Mouse (Mus musculus): ENCODE data around the gene Pawr. TPM values are rescaled to one million over a fixed set of nuclear protein-coding genes. Genes with fewer than 3 reads are reported as not detected.

The Pawr gene
- polyA plus RNA-seq, 1 experiment from 2014 or later, result 10.5 TPM

- Histone ChIP-seq H3K27me3 (ENCODE audit: insufficient read depth, poor library complexity, severe bottlenecking) (peaks cover 20% of the 10 kb centered on the region), H3K36me3 (no peaks in the 10 kb centered on the region), H3K27ac (no peak overlapping the region), H3K9me3 (no peaks in the 10 kb centered on the region), H3K4me1 (replicated peaks) (peaks cover 27% of the 10 kb centered on the region; the same call in 1 of the 2 replicates), H3K4me3 (no peak overlapping the region)
- 89% methylated on average over 5 of the region's 5 CpGs for WGBS
- no peak for DNase-seq (ENCODE audit: low spot score)
These were observed 2.1 kb upstream of the Pawr start for GRCm38 (mm10) chr10:108329771-108330170.

DNA sequence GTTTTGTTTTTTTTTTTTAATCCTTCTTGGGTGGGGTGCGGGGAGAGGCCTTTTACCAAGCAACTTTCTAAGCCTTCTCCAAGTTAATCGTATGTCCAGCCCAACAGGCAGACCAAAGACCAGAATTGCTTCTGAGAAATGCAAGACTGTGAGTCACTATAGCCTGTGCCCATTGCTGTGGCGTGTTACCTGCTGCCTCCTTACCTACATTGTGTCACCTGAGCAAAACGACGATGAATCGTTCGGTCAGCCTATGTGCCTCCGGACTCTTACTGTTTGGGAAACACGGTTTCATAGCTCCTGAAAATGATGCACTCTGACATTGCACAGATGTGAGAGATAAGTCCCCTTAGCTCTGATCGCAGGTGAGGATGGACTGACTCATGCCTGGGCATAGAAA is 957 bp upstream of the Pawr start:
- 6% methylated on average over 10 of the region's 10 CpGs for WGBS
- no peak for DNase-seq (ENCODE audit: low spot score)
- Histone ChIP-seq H3K4me1 (replicated peaks) (peaks cover 28% of the 10 kb centered on the region; the same call in 1 of the 2 replicates), H3K4me3 (peak overlapping the region; percentile 88), H3K27me3 (ENCODE audit: insufficient read depth, poor library complexity, severe bottlenecking) (peaks cover 20% of the 10 kb centered on the region), H3K9me3 (no peaks in the 10 kb centered on the region), H3K27ac (no peak overlapping the region), H3K36me3 (no peaks in the 10 kb centered on the region)

DNA sequence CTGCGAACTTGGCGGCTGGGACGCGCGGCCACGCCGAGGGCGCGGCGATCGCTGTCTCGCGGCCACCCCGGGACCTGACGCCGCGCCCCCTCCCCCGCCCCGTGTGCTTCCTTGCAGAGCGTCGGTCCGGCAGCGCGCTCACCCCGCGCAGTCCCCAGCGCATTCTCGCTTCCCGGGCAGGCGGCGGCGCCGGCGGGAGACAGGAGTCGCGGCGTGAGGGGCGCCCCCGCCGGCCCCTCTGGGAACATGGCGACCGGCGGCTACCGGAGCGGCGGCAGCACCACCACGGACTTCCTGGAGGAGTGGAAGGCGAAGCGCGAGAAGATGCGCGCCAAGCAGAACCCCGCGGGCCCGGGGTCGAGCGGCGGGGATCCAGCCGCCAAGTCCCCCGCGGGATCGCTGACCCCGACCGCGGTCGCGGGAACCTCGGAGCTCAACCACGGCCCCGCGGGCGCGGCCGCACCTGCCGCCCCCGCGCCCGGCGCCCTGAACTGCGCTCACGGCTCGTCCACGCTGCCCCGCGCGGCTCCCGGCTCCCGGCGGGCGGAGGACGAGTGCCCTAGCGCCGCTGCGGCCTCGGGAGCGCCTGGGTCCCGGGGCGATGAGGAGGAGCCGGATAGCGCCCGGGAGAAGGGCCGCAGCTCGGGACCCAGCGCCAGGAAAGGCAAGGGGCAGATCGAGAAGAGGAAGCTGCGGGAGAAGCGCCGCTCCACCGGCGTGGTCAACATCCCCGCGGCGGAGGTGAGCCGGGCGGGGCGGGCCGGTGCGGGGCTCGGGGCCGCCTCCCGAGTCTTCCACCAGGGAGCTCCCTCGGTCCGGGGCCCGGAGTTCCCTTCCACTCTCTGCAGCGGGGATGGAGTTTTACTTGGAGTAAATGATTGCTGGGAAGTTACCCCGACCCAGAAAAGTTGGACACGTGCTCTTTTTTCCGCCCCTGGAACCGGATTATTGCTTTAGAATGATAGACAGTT is 935 bp downstream of the Pawr start:
- peak overlapping the region; percentile 88 for H3K4me3 ChIP-seq
- no peaks in the 10 kb centered on the region for H3K9me3 ChIP-seq
- H3K4me1 ChIP-seq (replicated peaks), result peaks cover 29% of the 10 kb centered on the region; the same call in 1 of the 2 replicates
- H3K36me3 ChIP-seq, result peaks cover 11% of the 10 kb centered on the region; the same call in 1 of the 2 replicates
- peaks cover 20% of the 10 kb centered on the region for H3K27me3 ChIP-seq (ENCODE audit: insufficient read depth, poor library complexity, severe bottlenecking)
- peak overlapping the region; percentile 94 for H3K27ac ChIP-seq
- peak; percentile 65 for DNase-seq (ENCODE audit: low spot score)
- under 1% methylated on average over 128 of the region's 129 CpGs for WGBS

DNA sequence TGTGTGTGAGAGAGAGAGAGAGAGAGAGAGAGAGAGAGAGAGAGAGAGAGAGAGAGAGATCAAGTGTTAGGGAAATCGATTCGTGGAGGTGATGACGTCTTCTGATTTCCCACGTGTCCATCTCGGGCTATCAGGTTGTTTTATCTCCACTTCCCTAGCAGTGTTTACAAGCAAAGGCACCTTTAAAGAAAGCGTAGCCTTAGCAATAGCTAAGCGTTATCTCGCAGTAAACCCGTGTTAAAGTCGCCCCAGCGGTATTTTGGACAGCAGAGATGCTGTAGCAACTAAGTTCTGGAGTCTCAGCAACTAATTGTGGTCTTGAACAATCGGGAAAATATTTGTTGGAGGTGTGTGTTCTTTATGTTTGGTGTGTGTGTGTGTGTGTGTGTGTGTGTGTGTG is 1.7 kb downstream of the Pawr start:
- 6% methylated on average over 12 of the region's 12 CpGs for WGBS
- H3K36me3 ChIP-seq, result peaks cover 11% of the 10 kb centered on the region; the same call in 1 of the 2 replicates
- peaks cover 20% of the 10 kb centered on the region for H3K27me3 ChIP-seq (ENCODE audit: insufficient read depth, poor library complexity, severe bottlenecking)
- peak overlapping the region; percentile 88 for H3K4me3 ChIP-seq
- peak overlapping the region; percentile 94 for H3K27ac ChIP-seq
- DNase-seq (ENCODE audit: low spot score), result peak; percentile 21
- peaks cover 37% of the 10 kb centered on the region for H3K4me1 ChIP-seq (replicated peaks)
- no peaks in the 10 kb centered on the region for H3K9me3 ChIP-seq

DNA sequence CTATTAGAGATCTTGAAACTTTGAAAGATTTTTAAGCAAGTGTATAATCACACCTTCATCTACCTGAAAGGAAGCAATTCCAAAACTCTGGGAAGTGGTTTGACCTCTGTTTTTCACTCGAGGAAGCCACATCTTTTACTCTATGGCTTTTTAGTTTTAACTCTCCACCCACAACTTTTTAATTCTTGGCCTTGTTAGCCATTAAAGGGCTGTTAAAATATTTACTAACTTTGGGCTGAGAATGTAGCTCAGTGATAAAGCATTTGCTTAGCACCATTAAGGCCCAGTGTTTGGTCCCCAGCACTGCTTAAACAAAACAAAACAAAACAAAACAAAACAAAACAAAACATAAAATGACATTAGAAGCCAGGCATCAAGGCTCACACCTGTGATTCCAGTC is 2.2 kb downstream of the Pawr start:
- Histone ChIP-seq H3K27ac (no peak overlapping the region), H3K4me3 (peak overlapping the region; percentile 88), H3K9me3 (no peaks in the 10 kb centered on the region), H3K4me1 (replicated peaks) (peaks cover 41% of the 10 kb centered on the region), H3K36me3 (peaks cover 11% of the 10 kb centered on the region; the same call in 1 of the 2 replicates), H3K27me3 (ENCODE audit: insufficient read depth, poor library complexity, severe bottlenecking) (peaks cover 20% of the 10 kb centered on the region)
- no peak for DNase-seq (ENCODE audit: low spot score)
- 41% methylated on average over 1 of the region's 1 CpGs for WGBS

DNA sequence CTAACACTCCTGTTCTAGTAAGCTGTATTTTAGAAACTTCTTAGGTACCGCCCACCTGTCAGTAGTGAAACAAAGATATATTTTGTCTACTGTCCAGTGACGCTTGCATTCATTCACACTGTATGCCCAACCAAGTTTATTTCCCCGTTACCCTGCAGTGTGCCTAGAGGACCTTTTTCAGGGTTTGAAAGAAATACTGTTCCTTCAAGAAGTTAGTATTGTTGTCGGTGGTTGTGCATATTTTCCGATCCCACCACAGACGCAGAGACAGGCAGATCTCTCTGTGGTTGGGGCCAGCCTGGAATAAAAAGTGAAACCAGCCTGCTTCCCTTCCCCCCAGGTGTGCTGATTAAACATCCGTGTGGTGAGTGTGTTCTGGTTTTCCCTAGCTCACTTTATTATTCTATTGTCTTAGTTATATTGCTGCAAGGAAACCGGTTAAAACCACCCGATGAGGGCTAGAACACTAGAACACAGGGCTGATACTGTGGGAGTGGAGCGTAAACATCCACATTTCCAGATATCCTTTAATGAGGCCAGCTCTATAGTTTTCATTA is 3.9 kb downstream of the Pawr start:
- no peak for DNase-seq (ENCODE audit: low spot score)
- 92% methylated on average over 10 of the region's 10 CpGs for WGBS
- peaks cover 8% of the 10 kb centered on the region for H3K27me3 ChIP-seq (ENCODE audit: insufficient read depth, poor library complexity, severe bottlenecking)
- H3K36me3 ChIP-seq, result peaks cover 15% of the 10 kb centered on the region
- H3K4me3 ChIP-seq, result no peak overlapping the region
- H3K4me1 ChIP-seq (replicated peaks), result peaks cover 44% of the 10 kb centered on the region
- H3K27ac ChIP-seq, result no peak overlapping the region
- no peaks in the 10 kb centered on the region for H3K9me3 ChIP-seq

DNA sequence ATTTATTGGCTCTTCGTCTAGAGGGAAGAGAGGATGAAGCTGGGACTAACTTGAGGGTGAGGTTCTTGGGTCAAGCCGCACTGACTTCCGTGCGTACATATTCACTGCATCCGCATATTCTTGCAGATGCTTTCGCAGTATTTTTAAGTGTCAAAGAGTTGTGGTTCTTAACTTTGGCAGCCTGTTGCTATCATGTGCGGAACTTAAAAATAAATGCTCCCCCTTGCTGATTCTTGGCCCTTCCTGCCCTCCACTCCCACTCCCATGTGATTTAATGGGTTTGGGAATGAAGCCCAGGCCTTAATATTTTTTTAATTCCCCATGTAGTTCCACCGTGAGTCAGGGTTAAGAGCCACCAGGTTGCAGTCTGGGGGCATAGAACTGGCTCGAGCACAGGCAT is 4.7 kb downstream of the Pawr start:
- peaks cover 18% of the 10 kb centered on the region for H3K36me3 ChIP-seq
- H3K27ac ChIP-seq, result no peak overlapping the region
- no peak for DNase-seq (ENCODE audit: low spot score)
- H3K9me3 ChIP-seq, result no peaks in the 10 kb centered on the region
- H3K4me3 ChIP-seq, result no peak overlapping the region
- H3K4me1 ChIP-seq (replicated peaks), result peaks cover 41% of the 10 kb centered on the region
- peaks cover under 1% of the 10 kb centered on the region; the same call in 1 of the 2 replicates for H3K27me3 ChIP-seq (ENCODE audit: insufficient read depth, poor library complexity, severe bottlenecking)
- 90% methylated on average over 9 of the region's 9 CpGs for WGBS

DNA sequence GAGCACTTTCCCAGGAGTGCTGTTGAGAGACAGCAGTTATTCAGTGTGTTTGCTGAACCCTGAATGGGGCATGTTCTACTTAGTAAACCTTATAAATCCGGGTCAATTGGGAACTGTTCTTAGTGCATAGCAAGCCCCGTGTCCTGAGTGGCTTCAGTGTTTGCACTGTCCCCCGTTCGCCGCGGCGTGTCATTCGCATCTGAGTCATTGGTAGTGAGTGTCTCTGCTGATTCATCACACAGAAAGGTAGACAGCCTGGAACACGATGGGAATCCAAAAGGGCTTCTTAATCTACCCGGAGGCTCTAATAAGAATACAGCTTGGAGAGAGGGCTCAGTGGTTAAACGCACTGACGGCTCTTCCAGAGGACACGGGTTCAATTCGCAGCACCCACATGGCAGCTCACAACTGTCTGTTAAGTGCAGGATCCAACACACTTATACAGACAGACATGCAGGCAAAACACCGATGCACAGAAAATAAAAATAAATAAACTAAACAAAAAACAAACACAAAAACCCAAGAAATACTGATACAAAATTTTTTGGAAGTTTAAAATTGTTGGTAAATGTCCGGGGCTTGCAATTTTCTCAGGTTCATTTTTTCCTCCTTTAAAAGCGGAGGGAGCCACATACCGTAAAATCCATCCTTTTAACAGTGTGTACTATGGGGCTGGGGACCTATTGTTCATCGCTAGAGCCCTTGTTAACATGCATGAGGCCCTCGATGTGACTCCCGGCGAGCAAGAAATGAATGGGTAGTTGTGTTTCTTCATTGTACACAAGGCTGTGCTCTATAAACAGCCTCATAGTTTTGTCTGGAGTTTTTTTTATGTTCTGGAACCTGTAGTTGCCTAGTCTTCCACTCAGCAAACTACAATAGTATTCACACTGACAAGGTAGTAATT is 6.4 kb downstream of the Pawr start:
- H3K27ac ChIP-seq, result peak overlapping the region; percentile 41; the same call in 1 of the 2 replicates
- H3K4me1 ChIP-seq (replicated peaks), result peaks cover 31% of the 10 kb centered on the region
- DNase-seq (ENCODE audit: low spot score), result peak; percentile 18
- peaks cover 21% of the 10 kb centered on the region for H3K36me3 ChIP-seq
- H3K4me3 ChIP-seq, result no peak overlapping the region
- WGBS, result 58% methylated on average over 22 of the region's 22 CpGs
- H3K27me3 ChIP-seq (ENCODE audit: insufficient read depth, poor library complexity, severe bottlenecking), result no peaks in the 10 kb centered on the region
- H3K9me3 ChIP-seq, result no peaks in the 10 kb centered on the region

GRCm38 (mm10) chr10:108339118-108339517 is 7.2 kb downstream of the Pawr start:
- peaks cover 23% of the 10 kb centered on the region for H3K4me1 ChIP-seq (replicated peaks)
- no peak for DNase-seq (ENCODE audit: low spot score)
- 84% methylated on average over 5 of the region's 5 CpGs for WGBS
- H3K27me3 ChIP-seq (ENCODE audit: insufficient read depth, poor library complexity, severe bottlenecking), result no peaks in the 10 kb centered on the region
- peak overlapping the region; percentile 41; the same call in 1 of the 2 replicates for H3K27ac ChIP-seq
- no peak overlapping the region for H3K4me3 ChIP-seq
- H3K36me3 ChIP-seq, result peaks cover 29% of the 10 kb centered on the region
- no peaks in the 10 kb centered on the region for H3K9me3 ChIP-seq

DNA sequence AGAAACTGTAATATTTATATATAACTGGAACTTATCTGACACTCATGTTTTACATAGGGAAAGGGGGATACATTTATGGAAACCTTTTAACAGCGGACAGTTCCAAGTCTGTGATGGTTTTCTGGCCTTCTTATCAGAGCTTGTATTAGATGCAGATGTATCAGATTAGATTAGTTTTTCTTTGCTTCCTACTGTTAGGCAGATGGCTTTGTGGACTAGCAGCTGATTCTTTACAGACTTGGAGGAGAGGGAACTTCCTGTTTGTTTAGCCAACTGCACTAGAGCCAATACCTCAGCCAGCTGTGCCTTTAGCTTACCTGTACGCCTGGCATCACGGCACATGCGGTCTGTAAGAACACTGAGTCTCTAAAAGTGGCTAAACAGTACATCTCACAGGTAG is 8.0 kb downstream of the Pawr start:
- Histone ChIP-seq H3K27ac (no peak overlapping the region), H3K27me3 (ENCODE audit: insufficient read depth, poor library complexity, severe bottlenecking) (no peaks in the 10 kb centered on the region), H3K36me3 (peaks cover 29% of the 10 kb centered on the region), H3K4me3 (no peak overlapping the region), H3K4me1 (replicated peaks) (peaks cover 16% of the 10 kb centered on the region), H3K9me3 (no peaks in the 10 kb centered on the region)
- 91% methylated on average over 4 of the region's 4 CpGs for WGBS
- DNase-seq (ENCODE audit: low spot score), result no peak

- no peak for DNase-seq (ENCODE audit: low spot score)
- H3K4me1 ChIP-seq (replicated peaks), result peaks cover 6% of the 10 kb centered on the region; the same call in 1 of the 2 replicates
- peaks cover 35% of the 10 kb centered on the region for H3K36me3 ChIP-seq
- no peak overlapping the region for H3K27ac ChIP-seq
- H3K9me3 ChIP-seq, result no peaks in the 10 kb centered on the region; the same call in 1 of the 2 replicates
- no peaks in the 10 kb centered on the region for H3K27me3 ChIP-seq (ENCODE audit: insufficient read depth, poor library complexity, severe bottlenecking)
- no peak overlapping the region for H3K4me3 ChIP-seq
These were observed 11.8 kb downstream of the Pawr start for GRCm38 (mm10) chr10:108343734-108344133.

DNA sequence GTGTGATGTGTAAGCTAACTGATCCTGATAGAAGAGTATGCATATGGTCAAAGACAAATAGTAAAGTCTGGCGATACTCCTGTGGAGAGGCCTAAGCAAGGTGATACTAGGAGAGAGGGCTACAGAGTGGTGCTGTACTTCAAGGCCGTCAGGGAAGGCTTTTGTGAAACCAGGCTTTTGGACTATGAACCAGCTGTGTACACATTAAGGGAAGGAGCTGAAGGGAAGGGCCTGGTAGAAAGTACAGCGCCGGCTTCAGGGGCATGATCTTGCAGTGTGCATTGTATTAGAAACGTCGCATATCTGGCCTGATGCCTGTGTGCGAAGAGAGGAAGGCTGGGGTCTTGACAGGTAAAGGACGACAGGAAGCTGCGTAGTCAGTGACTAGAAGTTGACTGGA is 13.2 kb downstream of the Pawr start:
- no peak for DNase-seq (ENCODE audit: low spot score)
- no peaks in the 10 kb centered on the region for H3K4me1 ChIP-seq (replicated peaks)
- peaks cover 35% of the 10 kb centered on the region for H3K36me3 ChIP-seq
- H3K27ac ChIP-seq, result no peak overlapping the region
- no peaks in the 10 kb centered on the region; the same call in 1 of the 2 replicates for H3K9me3 ChIP-seq
- WGBS, result 94% methylated on average over 9 of the region's 9 CpGs
- H3K4me3 ChIP-seq, result no peak overlapping the region
- H3K27me3 ChIP-seq (ENCODE audit: insufficient read depth, poor library complexity, severe bottlenecking), result no peaks in the 10 kb centered on the region
